Mouse (Mus musculus) myocyte (in vitro differentiated cells): ENCODE results near the gene St3gal5.

ENCODE experiments used
- CEBPB ChIP-seq: IDR thresholded peaks from 2 replicates; pipeline ENCODE4 v1.6.1; 2011; ENCODE audit warnings: mild to moderate bottlenecking, moderate library complexity; ENCODE audit not compliant: poor library complexity, insufficient read depth, severe bottlenecking
- MAX ChIP-seq: IDR thresholded peaks from one replicate; pipeline ENCODE4 v1.6.1; 2011; ENCODE audit warnings: low read depth, mild to moderate bottlenecking, control low read depth
- POLR2A ChIP-seq: IDR thresholded peaks from one replicate; pipeline ENCODE4 v1.6.1; 2011; ENCODE audit warnings: low read depth, mild to moderate bottlenecking, control low read depth, moderate library complexity; ENCODE audit not compliant: insufficient read length
- REST ChIP-seq: IDR thresholded peaks from one replicate; pipeline ENCODE4 v1.6.1; 2011; ENCODE audit warnings: mild to moderate bottlenecking, control low read depth, moderate library complexity; ENCODE audit not compliant: insufficient read depth, insufficient read length
- USF1 ChIP-seq: IDR thresholded peaks from one replicate; pipeline ENCODE4 v1.6.1; 2011; ENCODE audit warnings: low read depth, mild to moderate bottlenecking, control low read depth, moderate library complexity

GRCm38 (mm10) chr6:72171391-72171790, 74.0 kb downstream of the St3gal5 start:
- no peak for TF ChIP-seq POLR2A
- TF ChIP-seq USF1 = no peak
- no peak for TF ChIP-seq CEBPB
- TF ChIP-seq MAX = no peak
- TF ChIP-seq REST = no peak
